In the genomic region with DNA sequence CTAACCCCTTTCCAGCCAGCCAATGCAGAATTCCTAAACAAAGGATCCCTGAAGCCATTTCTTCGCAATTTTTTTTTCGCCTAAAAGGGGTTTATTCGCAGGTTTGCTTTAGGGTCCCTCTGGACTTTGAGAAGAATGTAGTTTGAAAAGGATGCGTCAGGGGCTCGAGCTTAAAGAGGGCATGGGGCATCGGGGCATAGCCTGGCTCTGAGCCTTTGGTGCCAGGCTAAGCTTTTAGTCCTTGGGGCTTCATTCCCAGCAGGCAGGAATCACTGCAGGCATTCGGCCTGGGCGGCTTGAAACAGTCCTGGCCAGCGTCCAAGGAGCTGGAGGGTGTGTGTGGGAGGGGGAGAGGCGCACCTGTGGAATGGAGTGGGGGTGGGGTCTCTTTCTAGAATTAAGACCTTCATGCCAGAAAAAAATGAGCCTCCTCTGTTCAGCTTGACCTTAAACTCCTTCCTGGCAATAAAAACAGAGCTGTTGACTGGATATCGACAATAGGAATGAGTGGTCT, we compare ENCODE assay signal across 14 mouse cellular contexts. TPM values are rescaled to one million over a fixed set of nuclear protein-coding genes. Genes with fewer than 3 reads are reported as not detected.
A peak's percentile ranks its signal among the peaks of the same experiment; 100 is the strongest.
DNase-seq lines count a peak whose midpoint lies in the region; ATAC-seq and TF ChIP-seq lines count a peak whose summit lies in the region.
"Had no signal": no experiment of that assay in that cellular context is flagged by ENCODE, and none has a peak within 500 bp of the region (broad histone marks: within the 10 kb centered on the region; RNA-seq: fewer than 3 reads in every experiment).

No protein-coding gene starts in this region.

- H3K4me1 ChIP-seq in forebrain, embryonic 13.5 days = peaks cover 28% of the 10 kb centered on the region
- H3K4me1 ChIP-seq in forebrain, embryonic 15.5 days = peaks cover 30% of the 10 kb centered on the region
- H3K4me1 ChIP-seq in kidney, adult 2 months (ENCODE audit: control insufficient read depth, insufficient read depth, low read length) = no peaks in the 10 kb centered on the region; the same call in 1 of the 2 replicates
- peaks cover 57% of the 10 kb centered on the region for H3K4me1 ChIP-seq in E14TG2a.4 (replicated peaks; ENCODE audit: low read depth, low read length)
- no peaks in the 10 kb centered on the region for H3K4me1 ChIP-seq in heart, postnatal 0 days (ENCODE audit: control insufficient read depth, insufficient read depth)

- no peaks in the 10 kb centered on the region for H3K36me3 ChIP-seq in forebrain, embryonic 13.5 days (ENCODE audit: poor library complexity, severe bottlenecking)
- H3K36me3 ChIP-seq in forebrain, embryonic 15.5 days = no peaks in the 10 kb centered on the region
- no peaks in the 10 kb centered on the region for H3K36me3 ChIP-seq in kidney, adult 2 months (ENCODE audit: control insufficient read depth, insufficient read depth, low read length)
- H3K36me3 ChIP-seq in E14TG2a.4 (ENCODE audit: insufficient read depth, low read length) = no peaks in the 10 kb centered on the region
- H3K36me3 ChIP-seq in heart, postnatal 0 days (replicated peaks; ENCODE audit: control insufficient read depth, insufficient read depth, low read length) = no peaks in the 10 kb centered on the region
- H3K36me3 ChIP-seq: liver, embryonic 13.5 days; midbrain, embryonic 15.5 days had no signal

- H3K27me3 ChIP-seq in forebrain, embryonic 13.5 days = peaks cover 99% of the 10 kb centered on the region
- peaks cover 92% of the 10 kb centered on the region for H3K27me3 ChIP-seq in forebrain, embryonic 15.5 days
- peaks cover 17% of the 10 kb centered on the region for H3K27me3 ChIP-seq in kidney, adult 2 months (replicated peaks; ENCODE audit: control insufficient read depth, insufficient read depth, low read length)
- peaks cover 95% of the 10 kb centered on the region for H3K27me3 ChIP-seq in E14TG2a.4 (ENCODE audit: insufficient read depth, low read length)
- H3K27me3 ChIP-seq in heart, postnatal 0 days (ENCODE audit: control insufficient read depth, insufficient read depth, low read length) = peaks cover 97% of the 10 kb centered on the region

- no peak for TF ChIP-seq POLR2A in kidney, adult 2 months (IDR thresholded peaks at IDR 0.05; ENCODE audit: low read depth, low read length)

- peak; percentile 47 for DNase-seq in kidney, postnatal 10 days
- no peak for DNase-seq in kidney, adult 2 months
- DNase-seq in heart, postnatal 0 days (ENCODE audit: low spot score) = no peak
- DNase-seq in left cerebral cortex, postnatal 14 days (ENCODE audit: low spot score in 2 of 2) = no peak
- no peak for DNase-seq in right cerebral cortex, postnatal 36 days (ENCODE audit: low spot score in 2 of 2)
- DNase-seq: cerebellum, adult 9-11 months; liver, embryonic 13.5 days had no signal

- no peak for TF ChIP-seq EP300 in heart, postnatal 0 days (IDR thresholded peaks at IDR 0.05; ENCODE audit: low read depth)

- ATAC-seq in forebrain, embryonic 13.5 days = no peak
- ATAC-seq in forebrain, embryonic 15.5 days (replicated peaks) = no peak
- no peak for ATAC-seq in heart, postnatal 0 days (ENCODE audit: insufficient read depth, low read depth)
- ATAC-seq: midbrain, embryonic 15.5 days; Patski had no signal

- peak overlapping the region; percentile 15; the same call in 1 of the 2 replicates for H3K4me2 ChIP-seq in forebrain, embryonic 13.5 days
- no peak overlapping the region for H3K4me2 ChIP-seq in forebrain, embryonic 15.5 days (replicated peaks)
- H3K4me2 ChIP-seq in heart, postnatal 0 days (ENCODE audit: low read depth, low read length) = no peak overlapping the region

- H3K4me3 ChIP-seq in forebrain, embryonic 13.5 days = no peak overlapping the region
- H3K4me3 ChIP-seq in forebrain, embryonic 15.5 days = no peak overlapping the region
- H3K4me3 ChIP-seq in kidney, adult 2 months (ENCODE audit: insufficient read depth, low read depth, low read length) = no peak overlapping the region
- H3K4me3 ChIP-seq in E14TG2a.4 (replicated peaks; ENCODE audit: low read length) = peak overlapping the region; percentile 46
- peak overlapping the region; percentile 33; the same call in 1 of the 2 replicates for H3K4me3 ChIP-seq in heart, postnatal 0 days (ENCODE audit: low read depth, low read length)
- H3K4me3 ChIP-seq: layer of hippocampus, adult 2 months; midbrain, embryonic 15.5 days had no signal

- no peak for TF ChIP-seq CTCF in kidney, adult 2 months (conservative IDR thresholded peaks at IDR 0.05; ENCODE audit: insufficient read depth, insufficient read length, low read depth, low read length)
- TF ChIP-seq CTCF in E14TG2a.4 (conservative IDR thresholded peaks at IDR 0.05; ENCODE audit: low read length) = no peak
- TF ChIP-seq CTCF in heart, postnatal 0 days (IDR thresholded peaks at IDR 0.05; ENCODE audit: low read depth) = no peak

- H3K9ac ChIP-seq in forebrain, embryonic 13.5 days = no peak overlapping the region
- no peak overlapping the region for H3K9ac ChIP-seq in forebrain, embryonic 15.5 days (replicated peaks)
- H3K9ac ChIP-seq in heart, postnatal 0 days (replicated peaks; ENCODE audit: low read depth, low read length) = no peak overlapping the region
- H3K9ac ChIP-seq: liver, embryonic 13.5 days; midbrain, embryonic 15.5 days had no signal

- 2% methylated on average over 11 of the region's 11 CpGs for WGBS in forebrain, embryonic 13.5 days
- 3% methylated on average over 11 of the region's 11 CpGs for WGBS in forebrain, embryonic 15.5 days
- WGBS in kidney, adult 2 months = 4% methylated on average over 11 of the region's 11 CpGs
- WGBS in heart, postnatal 0 days = 3% methylated on average over 11 of the region's 11 CpGs

- H3K9me3 ChIP-seq in forebrain, embryonic 13.5 days (replicated peaks) = no peaks in the 10 kb centered on the region
- H3K9me3 ChIP-seq in forebrain, embryonic 15.5 days = no peaks in the 10 kb centered on the region
- H3K9me3 ChIP-seq in E14TG2a.4 (ENCODE audit: low read length) = peaks cover 6% of the 10 kb centered on the region; the same call in 1 of the 2 replicates
- no peaks in the 10 kb centered on the region for H3K9me3 ChIP-seq in heart, postnatal 0 days (replicated peaks; ENCODE audit: control insufficient read depth, low read length)
- H3K9me3 ChIP-seq: liver, embryonic 13.5 days; midbrain, embryonic 15.5 days had no signal

- intact Hi-C loops in left cerebral cortex, postnatal 14 days (cut with DNase I) = no loop called here

- H3K27ac ChIP-seq in forebrain, embryonic 13.5 days = no peak overlapping the region
- no peak overlapping the region for H3K27ac ChIP-seq in forebrain, embryonic 15.5 days (replicated peaks)
- no peak overlapping the region for H3K27ac ChIP-seq in kidney, adult 2 months (ENCODE audit: insufficient read depth, low read depth, low read length)
- no peak overlapping the region for H3K27ac ChIP-seq in heart, postnatal 0 days (ENCODE audit: low read depth)
- H3K27ac ChIP-seq: layer of hippocampus, adult 2 months; liver, embryonic 13.5 days; midbrain, embryonic 15.5 days had no signal

RNA-seq across cellular contexts. Expression of gene Barx1, which starts 2.5 kb away (rescaled TPM):
- polyA plus RNA-seq in forebrain, embryonic 13.5 days (2015; fragmentation: Nextera tagmentation; extraction: Ambion mirVana) = not detected in 2 replicates
- polyA plus RNA-seq in forebrain, embryonic 15.5 days (2015; fragmentation: Nextera tagmentation; extraction: Ambion mirVana) = not detected in 2 replicates
- polyA plus RNA-seq in kidney, adult 2 months (2012; rRNA removed) = not detected in 2 replicates
- total RNA-seq in heart, postnatal 0 days (2014; rRNA removed; ENCODE audit: low replicate concordance) = not detected in 2 replicates
- 0.08 TPM in 1 of 2 replicates, not detected in the other for polyA plus RNA-seq in heart, postnatal 0 days (2015; fragmentation: Nextera tagmentation; extraction: Ambion mirVana)
- total RNA-seq in left cerebral cortex, postnatal 14 days (2021) = not detected
- total RNA-seq: hematopoietic stem cell, adult 5-6 weeks; layer of hippocampus, adult 2 months had no signal
- polyA plus RNA-seq: midbrain, embryonic 15.5 days; Patski had no signal

RNA-seq across cellular contexts. Expression of gene Ptpdc1, which starts 34.8 kb away (rescaled TPM):
- 13.0 and 13.4 TPM in 2 replicates for polyA plus RNA-seq in forebrain, embryonic 13.5 days (2015; fragmentation: Nextera tagmentation; extraction: Ambion mirVana)
- 14.1 and 16.0 TPM in 2 replicates for polyA plus RNA-seq in forebrain, embryonic 15.5 days (2015; fragmentation: Nextera tagmentation; extraction: Ambion mirVana)
- 7.7 and 8.5 TPM in 2 replicates for polyA plus RNA-seq in kidney, adult 2 months (2012; rRNA removed)
- total RNA-seq in heart, postnatal 0 days (2014; rRNA removed; ENCODE audit: low replicate concordance) = 5.6 and 5.7 TPM in 2 replicates
- polyA plus RNA-seq in heart, postnatal 0 days (2015; fragmentation: Nextera tagmentation; extraction: Ambion mirVana) = 3.1 and 3.5 TPM in 2 replicates
- total RNA-seq in left cerebral cortex, postnatal 14 days (2021) = 10 to 100 TPM; 22.7 to 25.5 TPM

Comparison
In these comparisons a context has a peak if more than half of its experiments do, and no peak if none do; other contexts are left out.
1. H3K4me3 ChIP-seq: peak in E14TG2a.4 (single experiment) and heart, postnatal 0 days (single experiment); none in forebrain, embryonic 13.5 days (single experiment), forebrain, embryonic 15.5 days (single experiment) and kidney, adult 2 months (single experiment).